Mouse (Mus musculus): ENCODE data around the gene Itm2c. TPM values are rescaled to one million over a fixed set of nuclear protein-coding genes. Genes with fewer than 3 reads are reported as not detected.

Itm2c gene
- polyA plus RNA-seq, 1 experiment from 2014 or later = 166 TPM

- Histone ChIP-seq H3K27ac (ENCODE audit: low read length) (peak overlapping the region; percentile 25; the same call in 1 of the 2 replicates), H3K9ac (replicated peaks; ENCODE audit: low read depth, low read length) (peak overlapping the region; percentile 5; the same call in 1 of the 2 replicates), H3K36me3 (ENCODE audit: control insufficient read depth, insufficient read depth) (no peaks in the 10 kb centered on the region), H3K4me1 (replicated peaks; ENCODE audit: control insufficient read depth, insufficient read depth, low read length) (peaks cover 70% of the 10 kb centered on the region), H3K4me3 (replicated peaks; ENCODE audit: low read length) (0 out of 2 replicates have a peak overlapping the region, but pooled peaks have one; percentile 1), H3K9me3 (ENCODE audit: control insufficient read depth, low read length) (no peaks in the 10 kb centered on the region), H3K4me2 (ENCODE audit: low read length) (peak overlapping the region; percentile 78), H3K27me3 (replicated peaks; ENCODE audit: control insufficient read depth, insufficient read depth, low read length) (no peaks in the 10 kb centered on the region)
- 57% methylated on average over 12 of the region's 12 CpGs for WGBS
- ATAC-seq = no peak
These were observed 3.0 kb downstream of the Itm2c start for GRCm38 (mm10) chr1:85896781-85897700.

GRCm38 (mm10) chr1:85897901-85898760 lies 4.0 kb downstream of the Itm2c start:
- Histone ChIP-seq H3K9ac (replicated peaks; ENCODE audit: low read depth, low read length) (peak overlapping the region; percentile 31), H3K4me2 (ENCODE audit: low read length) (peak overlapping the region; percentile 78), H3K4me1 (replicated peaks; ENCODE audit: control insufficient read depth, insufficient read depth, low read length) (peaks cover 78% of the 10 kb centered on the region), H3K27me3 (replicated peaks; ENCODE audit: control insufficient read depth, insufficient read depth, low read length) (no peaks in the 10 kb centered on the region), H3K27ac (ENCODE audit: low read length) (peak overlapping the region; percentile 77), H3K36me3 (ENCODE audit: control insufficient read depth, insufficient read depth) (no peaks in the 10 kb centered on the region), H3K4me3 (replicated peaks; ENCODE audit: low read length) (no peak overlapping the region), H3K9me3 (ENCODE audit: control insufficient read depth, low read length) (no peaks in the 10 kb centered on the region)
- no peak for ATAC-seq
- 23% methylated on average over 8 of the region's 8 CpGs for WGBS

- no peak for ATAC-seq
- Histone ChIP-seq H3K27ac (ENCODE audit: low read length) (peak overlapping the region; percentile 77), H3K36me3 (ENCODE audit: control insufficient read depth, insufficient read depth) (peaks cover 4% of the 10 kb centered on the region; the same call in 1 of the 2 replicates), H3K4me2 (ENCODE audit: low read length) (peak overlapping the region; percentile 78), H3K4me3 (replicated peaks; ENCODE audit: low read length) (no peak overlapping the region), H3K9me3 (ENCODE audit: control insufficient read depth, low read length) (no peaks in the 10 kb centered on the region), H3K9ac (replicated peaks; ENCODE audit: low read depth, low read length) (peak overlapping the region; percentile 8), H3K27me3 (replicated peaks; ENCODE audit: control insufficient read depth, insufficient read depth, low read length) (no peaks in the 10 kb centered on the region), H3K4me1 (replicated peaks; ENCODE audit: control insufficient read depth, insufficient read depth, low read length) (peaks cover 77% of the 10 kb centered on the region)
- WGBS = 13% methylated on average over 12 of the region's 12 CpGs
These were observed 4.8 kb downstream of the Itm2c start for GRCm38 (mm10) chr1:85898761-85899387.

- H3K36me3 ChIP-seq (ENCODE audit: control insufficient read depth, insufficient read depth) = peaks cover 4% of the 10 kb centered on the region; the same call in 1 of the 2 replicates
- no peak for ATAC-seq
- peak overlapping the region; percentile 78 for H3K4me2 ChIP-seq (ENCODE audit: low read length)
- H3K9ac ChIP-seq (replicated peaks; ENCODE audit: low read depth, low read length) = peak overlapping the region; percentile 8
- peak overlapping the region; percentile 77 for H3K27ac ChIP-seq (ENCODE audit: low read length)
- peaks cover 75% of the 10 kb centered on the region for H3K4me1 ChIP-seq (replicated peaks; ENCODE audit: control insufficient read depth, insufficient read depth, low read length)
- H3K4me3 ChIP-seq (replicated peaks; ENCODE audit: low read length) = no peak overlapping the region
- H3K27me3 ChIP-seq (replicated peaks; ENCODE audit: control insufficient read depth, insufficient read depth, low read length) = no peaks in the 10 kb centered on the region
- H3K9me3 ChIP-seq (ENCODE audit: control insufficient read depth, low read length) = no peaks in the 10 kb centered on the region
These were observed 5.3 kb downstream of the Itm2c start for GRCm38 (mm10) chr1:85899388-85899761.

GRCm38 (mm10) chr1:85900521-85901333 lies 6.6 kb downstream of the Itm2c start:
- H3K4me2 ChIP-seq (ENCODE audit: low read length) = no peak overlapping the region
- H3K9ac ChIP-seq (replicated peaks; ENCODE audit: low read depth, low read length) = no peak overlapping the region; the same call in 1 of the 2 replicates
- no peaks in the 10 kb centered on the region for H3K27me3 ChIP-seq (replicated peaks; ENCODE audit: control insufficient read depth, insufficient read depth, low read length)
- H3K27ac ChIP-seq (ENCODE audit: low read length) = peak overlapping the region; percentile 43
- 74% methylated on average over 7 of the region's 7 CpGs for WGBS
- ATAC-seq = no peak
- H3K4me3 ChIP-seq (replicated peaks; ENCODE audit: low read length) = no peak overlapping the region
- H3K36me3 ChIP-seq (ENCODE audit: control insufficient read depth, insufficient read depth) = peaks cover 15% of the 10 kb centered on the region
- H3K4me1 ChIP-seq (replicated peaks; ENCODE audit: control insufficient read depth, insufficient read depth, low read length) = peaks cover 69% of the 10 kb centered on the region
- H3K9me3 ChIP-seq (ENCODE audit: control insufficient read depth, low read length) = no peaks in the 10 kb centered on the region

GRCm38 (mm10) chr1:85901516-85902107 lies 7.5 kb downstream of the Itm2c start:
- Histone ChIP-seq H3K4me2 (ENCODE audit: low read length) (no peak overlapping the region), H3K9ac (replicated peaks; ENCODE audit: low read depth, low read length) (no peak overlapping the region)
- WGBS = 47% methylated on average over 3 of the region's 3 CpGs

GRCm38 (mm10) chr1:85902108-85902561 lies 8.1 kb downstream of the Itm2c start:
- no peaks in the 10 kb centered on the region for H3K27me3 ChIP-seq (replicated peaks; ENCODE audit: control insufficient read depth, insufficient read depth, low read length)
- H3K4me2 ChIP-seq (ENCODE audit: low read length) = no peak overlapping the region
- H3K4me3 ChIP-seq (replicated peaks; ENCODE audit: low read length) = no peak overlapping the region
- no peaks in the 10 kb centered on the region for H3K9me3 ChIP-seq (ENCODE audit: control insufficient read depth, low read length)
- peaks cover 28% of the 10 kb centered on the region for H3K36me3 ChIP-seq (ENCODE audit: control insufficient read depth, insufficient read depth)
- no peak overlapping the region for H3K9ac ChIP-seq (replicated peaks; ENCODE audit: low read depth, low read length)
- H3K4me1 ChIP-seq (replicated peaks; ENCODE audit: control insufficient read depth, insufficient read depth, low read length) = peaks cover 56% of the 10 kb centered on the region
- WGBS = 8% methylated on average over 6 of the region's 7 CpGs
- ATAC-seq = peak; percentile 44
- H3K27ac ChIP-seq (ENCODE audit: low read length) = peak overlapping the region; percentile 56; the same call in 1 of the 2 replicates

More at GRCm38 (mm10) chr1:85901516-85902107, 7.5 kb downstream of the Itm2c start:
- peaks cover 23% of the 10 kb centered on the region for H3K36me3 ChIP-seq (ENCODE audit: control insufficient read depth, insufficient read depth)
- peak overlapping the region; percentile 56 for H3K27ac ChIP-seq (ENCODE audit: low read length)
- peak; percentile 41 for ATAC-seq
- H3K9me3 ChIP-seq (ENCODE audit: control insufficient read depth, low read length) = no peaks in the 10 kb centered on the region
- no peaks in the 10 kb centered on the region for H3K27me3 ChIP-seq (replicated peaks; ENCODE audit: control insufficient read depth, insufficient read depth, low read length)
- peaks cover 61% of the 10 kb centered on the region for H3K4me1 ChIP-seq (replicated peaks; ENCODE audit: control insufficient read depth, insufficient read depth, low read length)
- no peak overlapping the region for H3K4me3 ChIP-seq (replicated peaks; ENCODE audit: low read length)

GRCm38 (mm10) chr1:85906892-85907291 lies 12.8 kb downstream of the Itm2c start:
- Histone ChIP-seq H3K36me3 (ENCODE audit: control insufficient read depth, insufficient read depth) (peaks cover 33% of the 10 kb centered on the region), H3K27ac (ENCODE audit: low read length) (no peak overlapping the region), H3K4me1 (replicated peaks; ENCODE audit: control insufficient read depth, insufficient read depth, low read length) (peaks cover 10% of the 10 kb centered on the region), H3K4me3 (replicated peaks; ENCODE audit: low read length) (no peak overlapping the region), H3K4me2 (ENCODE audit: low read length) (no peak overlapping the region), H3K27me3 (replicated peaks; ENCODE audit: control insufficient read depth, insufficient read depth, low read length) (no peaks in the 10 kb centered on the region), H3K9me3 (ENCODE audit: control insufficient read depth, low read length) (no peaks in the 10 kb centered on the region), H3K9ac (replicated peaks; ENCODE audit: low read depth, low read length) (no peak overlapping the region)
- no peak for ATAC-seq
- 95% methylated on average over 12 of the region's 12 CpGs for WGBS
